In genomic region chr16:8612214-8613005, GRCm38 (mm10) we compare ENCODE assay signal across 17 mouse cellular contexts. TPM values are rescaled to one million over a fixed set of nuclear protein-coding genes. Genes with fewer than 3 reads are reported as not detected.
DNase-seq lines count a peak whose midpoint lies in the region; ATAC-seq and TF ChIP-seq lines count a peak whose summit lies in the region.
"Had no signal": no experiment of that assay in that cellular context is flagged by ENCODE, and none has a peak within 500 bp of the region (broad histone marks: within the 10 kb centered on the region; RNA-seq: fewer than 3 reads in every experiment).

No protein-coding gene starts in this region.

- no peak for TF ChIP-seq POLR2A in kidney, adult 2 months (IDR thresholded peaks at IDR 0.05; ENCODE audit: low read depth, low read length)

- peak overlapping the region; percentile 93 for H3K27ac ChIP-seq in liver, embryonic 16.5 days (ENCODE audit: low read length)
- no peak overlapping the region for H3K27ac ChIP-seq in forebrain, embryonic 10.5 days
- H3K27ac ChIP-seq in kidney, embryonic 14.5 days (ENCODE audit: low read depth, low read length) = no peak overlapping the region
- H3K27ac ChIP-seq in kidney, adult 2 months (ENCODE audit: insufficient read depth, low read depth, low read length) = no peak overlapping the region
- H3K27ac ChIP-seq: macrophage; neural tube, embryonic 12.5 days had no signal

- no peaks in the 10 kb centered on the region for H3K9me3 ChIP-seq in erythroblast, embryonic 14.5 days (ENCODE audit: control insufficient read depth, low read length)
- no peaks in the 10 kb centered on the region for H3K9me3 ChIP-seq in liver, embryonic 16.5 days (replicated peaks; ENCODE audit: control insufficient read depth, low read length)
- H3K9me3 ChIP-seq in forebrain, embryonic 10.5 days = no peaks in the 10 kb centered on the region
- no peaks in the 10 kb centered on the region for H3K9me3 ChIP-seq in kidney, embryonic 14.5 days (ENCODE audit: control insufficient read depth, low read length)
- H3K9me3 ChIP-seq: G1E; heart, embryonic 12.5 days; neural tube, embryonic 12.5 days had no signal

- TF ChIP-seq CTCF in kidney, adult 2 months (conservative IDR thresholded peaks at IDR 0.05; ENCODE audit: insufficient read depth, insufficient read length, low read depth, low read length) = no peak

- peak; percentile 66 for DNase-seq in c-Kit-negative CD71-positive TER-119-positive erythroid progenitor cells, embryonic 14.5 days (ENCODE audit: low read depth, low spot score)
- DNase-seq in spleen, postnatal 36 days (ENCODE audit: low spot score in 2 of 2) = peak; percentile 30 to 55
- no peak for DNase-seq in forebrain, embryonic 10.5 days (ENCODE audit: extremely low spot score, low spot score)
- no peak for DNase-seq in kidney, adult 2 months
- DNase-seq: adrenal gland, postnatal 10 days; cerebellum, adult 9-11 months; heart, postnatal 4 days; kidney, postnatal 10 days; layer of hippocampus, adult 9-11 months; thymus, adult 2 months had no signal

- peaks cover 61% of the 10 kb centered on the region for H3K4me1 ChIP-seq in erythroblast, embryonic 14.5 days (ENCODE audit: control insufficient read depth)
- H3K4me1 ChIP-seq in liver, embryonic 16.5 days (ENCODE audit: control insufficient read depth, low read depth, low read length) = peaks cover 29% of the 10 kb centered on the region
- H3K4me1 ChIP-seq in forebrain, embryonic 10.5 days = no peaks in the 10 kb centered on the region
- no peaks in the 10 kb centered on the region for H3K4me1 ChIP-seq in kidney, embryonic 14.5 days (ENCODE audit: control insufficient read depth, insufficient read depth, low read length)
- no peaks in the 10 kb centered on the region for H3K4me1 ChIP-seq in kidney, adult 2 months (ENCODE audit: control insufficient read depth, insufficient read depth, low read length)
- H3K4me1 ChIP-seq: heart, embryonic 12.5 days; neural tube, embryonic 12.5 days had no signal

- no peaks in the 10 kb centered on the region for H3K27me3 ChIP-seq in erythroblast, embryonic 14.5 days (ENCODE audit: control insufficient read depth)
- H3K27me3 ChIP-seq in liver, embryonic 16.5 days (ENCODE audit: control insufficient read depth, insufficient read depth, low read depth, low read length) = no peaks in the 10 kb centered on the region
- no peaks in the 10 kb centered on the region for H3K27me3 ChIP-seq in forebrain, embryonic 10.5 days (ENCODE audit: poor library complexity, severe bottlenecking)
- H3K27me3 ChIP-seq in kidney, embryonic 14.5 days (ENCODE audit: control insufficient read depth, insufficient read depth, low read length) = no peaks in the 10 kb centered on the region
- H3K27me3 ChIP-seq in kidney, adult 2 months (replicated peaks; ENCODE audit: control insufficient read depth, insufficient read depth, low read length) = no peaks in the 10 kb centered on the region
- H3K27me3 ChIP-seq: heart, embryonic 12.5 days; neural tube, embryonic 12.5 days had no signal

- peaks cover 25% of the 10 kb centered on the region for H3K36me3 ChIP-seq in erythroblast, embryonic 14.5 days (ENCODE audit: control insufficient read depth)
- H3K36me3 ChIP-seq in liver, embryonic 16.5 days (ENCODE audit: control insufficient read depth, insufficient read depth) = no peaks in the 10 kb centered on the region
- no peaks in the 10 kb centered on the region for H3K36me3 ChIP-seq in forebrain, embryonic 10.5 days (replicated peaks)
- peaks cover 4% of the 10 kb centered on the region; the same call in 1 of the 2 replicates for H3K36me3 ChIP-seq in kidney, embryonic 14.5 days (ENCODE audit: control insufficient read depth, insufficient read depth, low read length)
- H3K36me3 ChIP-seq in kidney, adult 2 months (ENCODE audit: control insufficient read depth, insufficient read depth, low read length) = no peaks in the 10 kb centered on the region; the same call in 1 of the 2 replicates
- H3K36me3 ChIP-seq: G1E had no signal

- peak overlapping the region; percentile 50 for H3K4me3 ChIP-seq in erythroblast, embryonic 14.5 days (replicated peaks)
- H3K4me3 ChIP-seq in liver, embryonic 16.5 days (ENCODE audit: low read depth, low read length) = peak overlapping the region; percentile 26
- H3K4me3 ChIP-seq in forebrain, embryonic 10.5 days = no peak overlapping the region
- no peak overlapping the region for H3K4me3 ChIP-seq in kidney, embryonic 14.5 days (ENCODE audit: low read length)
- H3K4me3 ChIP-seq in kidney, adult 2 months (ENCODE audit: insufficient read depth, low read depth, low read length) = no peak overlapping the region
- H3K4me3 ChIP-seq: heart, embryonic 12.5 days; neural tube, embryonic 12.5 days had no signal

- H3K9ac ChIP-seq in liver, embryonic 16.5 days (ENCODE audit: low read depth, low read length) = peak overlapping the region; percentile 53
- no peak overlapping the region for H3K9ac ChIP-seq in kidney, embryonic 14.5 days (ENCODE audit: low read depth, low read length)
- H3K9ac ChIP-seq: heart, embryonic 12.5 days; neural tube, embryonic 12.5 days had no signal

- H3K4me2 ChIP-seq in liver, embryonic 16.5 days (ENCODE audit: low read depth, low read length) = peak overlapping the region; percentile 60
- no peak overlapping the region for H3K4me2 ChIP-seq in kidney, embryonic 14.5 days (replicated peaks; ENCODE audit: low read depth, low read length)
- H3K4me2 ChIP-seq: heart, embryonic 12.5 days; neural tube, embryonic 12.5 days had no signal

- peak; percentile 99 for ATAC-seq in liver, embryonic 16.5 days (ENCODE audit: low read depth)
- ATAC-seq in kidney, embryonic 14.5 days (ENCODE audit: low FRiP score, low TSS enrichment) = no peak

- 49% methylated on average over 8 of the region's 8 CpGs for WGBS in liver, embryonic 16.5 days (ENCODE audit: insufficient replicate concordance)
- 91% methylated on average over 8 of the region's 8 CpGs for WGBS in forebrain, embryonic 10.5 days
- WGBS in kidney, embryonic 14.5 days = 89% methylated on average over 8 of the region's 8 CpGs
- WGBS in kidney, adult 2 months = 88% methylated on average over 8 of the region's 8 CpGs

RNA-seq across cellular contexts. Expression of gene Pmm2, which starts 25.1 kb away (rescaled TPM):
- 1.6 and 2.7 TPM in 2 replicates for polyA plus RNA-seq in erythroblast, embryonic 14.5 days (2012)
- 29.5 and 30.1 TPM in 2 replicates for polyA plus RNA-seq in liver, embryonic 16.5 days (2015; fragmentation: Nextera tagmentation; extraction: Ambion mirVana)
- 49.8 and 54.4 TPM in 2 replicates for polyA plus RNA-seq in forebrain, embryonic 10.5 days (2016; fragmentation: Nextera tagmentation; extraction: Ambion mirVana)
- 44.5 and 59.4 TPM in 2 replicates for polyA plus RNA-seq in kidney, embryonic 14.5 days (2014; fragmentation: Nextera tagmentation; extraction: Ambion mirVana)
- 64.2 and 66.6 TPM in 2 replicates for polyA plus RNA-seq in kidney, adult 2 months (2012; rRNA removed)

RNA-seq across cellular contexts. Expression of gene Tmem186, which starts 25.1 kb away (rescaled TPM):
- polyA plus RNA-seq in erythroblast, embryonic 14.5 days (2012) = 0.31 and 0.35 TPM in 2 replicates
- polyA plus RNA-seq in liver, embryonic 16.5 days (2015; fragmentation: Nextera tagmentation; extraction: Ambion mirVana) = 8.9 and 9.7 TPM in 2 replicates
- polyA plus RNA-seq in forebrain, embryonic 10.5 days (2016; fragmentation: Nextera tagmentation; extraction: Ambion mirVana) = 27.1 and 27.5 TPM in 2 replicates
- 11.0 and 13.7 TPM in 2 replicates for polyA plus RNA-seq in kidney, embryonic 14.5 days (2014; fragmentation: Nextera tagmentation; extraction: Ambion mirVana)
- polyA plus RNA-seq in kidney, adult 2 months (2012; rRNA removed) = 13.4 and 13.8 TPM in 2 replicates

RNA-seq across cellular contexts. Expression of gene Carhsp1, which starts 59.5 kb away (rescaled TPM):
- polyA plus RNA-seq in erythroblast, embryonic 14.5 days (2012) = 30.7 and 31.2 TPM in 2 replicates
- polyA plus RNA-seq in liver, embryonic 16.5 days (2015; fragmentation: Nextera tagmentation; extraction: Ambion mirVana) = 95.2 and 96.6 TPM in 2 replicates
- 137 and 143 TPM in 2 replicates for polyA plus RNA-seq in forebrain, embryonic 10.5 days (2016; fragmentation: Nextera tagmentation; extraction: Ambion mirVana)
- 23.1 and 45.2 TPM in 2 replicates for polyA plus RNA-seq in kidney, embryonic 14.5 days (2014; fragmentation: Nextera tagmentation; extraction: Ambion mirVana)
- 55.0 and 56.1 TPM in 2 replicates for polyA plus RNA-seq in kidney, adult 2 months (2012; rRNA removed)

Comparison
In these comparisons a context has a peak if more than half of its experiments do, and no peak if none do; other contexts are left out.
1. DNase-seq: peak in c-Kit-negative CD71-positive TER-119-positive erythroid progenitor cells, embryonic 14.5 days (single experiment) and spleen, postnatal 36 days (2 of 2); none in forebrain, embryonic 10.5 days (single experiment) and kidney, adult 2 months (single experiment).
2. H3K4me3 ChIP-seq: peak in erythroblast, embryonic 14.5 days (single experiment) and liver, embryonic 16.5 days (single experiment); none in forebrain, embryonic 10.5 days (single experiment), kidney, embryonic 14.5 days (single experiment) and kidney, adult 2 months (single experiment).